Mouse (Mus musculus) liver, postnatal 0 days (tissue): ENCODE measurements around the gene Mad1l1. TPM values are rescaled to one million over a fixed set of nuclear protein-coding genes. Genes with fewer than 3 reads are reported as not detected.

Experiments used
- ATAC-seq: fragments of 200-750 bp; cut with Nextera tagmentation; 2 replicates; pipeline ENCODE4 v1.8.0; 2017; ENCODE audit warnings: mild to moderate bottlenecking, moderate library complexity
- DNase-seq: peaks from one replicate; pipeline ENCODE4 v3.0.0-alpha.2; 2016
- H3K27ac ChIP-seq: fragments of 300-500 bp; sonication (generic); 2 replicates; pipeline ENCODE4 v1.5.1; 2014; ENCODE audit warnings: antibody characterized with exemption, moderate library complexity, mild to moderate bottlenecking, low read depth
- H3K27me3 ChIP-seq: fragments of 300-500 bp; sonication (generic); 2 replicates; pipeline ENCODE4 v1.6.1; 2014; ENCODE audit warnings: low read length, control low read depth, mixed read lengths; ENCODE audit not compliant: insufficient read depth
- H3K36me3 ChIP-seq: fragments of 300-500 bp; sonication (generic); replicated peaks from 2 replicates; pipeline ENCODE4 v1.6.1; 2014; ENCODE audit warnings: mild to moderate bottlenecking, control low read depth, low read length, moderate library complexity, mixed read lengths; ENCODE audit not compliant: insufficient read depth
- H3K4me1 ChIP-seq: fragments of 300-500 bp; sonication (generic); 2 replicates; pipeline ENCODE4 v1.6.1; 2014; ENCODE audit warnings: antibody characterized with exemption, mild to moderate bottlenecking, control low read depth; ENCODE audit not compliant: insufficient read depth
- H3K4me2 ChIP-seq: fragments of 300-500 bp; sonication (generic); 2 replicates; pipeline ENCODE4 v1.6.1; 2014; ENCODE audit warnings: low read depth, mild to moderate bottlenecking, low read length, moderate library complexity, mixed read lengths
- H3K4me3 ChIP-seq: fragments of 300-500 bp; sonication (generic); 2 replicates; pipeline ENCODE4 v1.5.1; 2014; ENCODE audit warnings: low read depth, low read length
- H3K9ac ChIP-seq: fragments of 300-500 bp; sonication (generic); replicated peaks from 2 replicates; pipeline ENCODE4 v1.6.1; 2014; ENCODE audit warnings: mild to moderate bottlenecking, moderate library complexity
- H3K9me3 ChIP-seq: fragments of 300-500 bp; sonication (generic); 2 replicates; pipeline ENCODE4 v1.6.1; 2016; ENCODE audit warnings: mild to moderate bottlenecking, control low read depth, low read length, mixed read lengths
- CTCF ChIP-seq: sonication (generic); IDR thresholded peaks from 2 replicates; pipeline ENCODE4 v1.5.1; 2016; ENCODE audit warnings: antibody characterized with exemption, low read depth
- EP300 ChIP-seq: IDR thresholded peaks from 2 replicates; pipeline ENCODE4 v1.6.1; 2016; ENCODE audit warnings: antibody characterized with exemption, low read depth, mild to moderate bottlenecking
- WGBS: fragments of 180-500 bp; shearing (Covaris S2); extraction: QIAGEN DNeasy Blood & Tissue Kit; methylation state at CpG from one replicate; pipeline ENCODE4 v1.1.7; 2014; ENCODE audit not compliant: insufficient replicate concordance; 5-methylcytosine and 5-hydroxymethylcytosine counted together
- polyA plus RNA-seq: library from polyadenylated mRNA; unstranded; fragments of >200 nt; fragmentation: Nextera tagmentation; extraction: Ambion mirVana; gene quantifications from 2 replicates; pipeline ENCODE4 v1.2.1, GENCODE M21; 2015

Mad1l1 gene
- polyA plus RNA-seq, 1 experiment from 2014 or later: 17.0 TPM

DNA sequence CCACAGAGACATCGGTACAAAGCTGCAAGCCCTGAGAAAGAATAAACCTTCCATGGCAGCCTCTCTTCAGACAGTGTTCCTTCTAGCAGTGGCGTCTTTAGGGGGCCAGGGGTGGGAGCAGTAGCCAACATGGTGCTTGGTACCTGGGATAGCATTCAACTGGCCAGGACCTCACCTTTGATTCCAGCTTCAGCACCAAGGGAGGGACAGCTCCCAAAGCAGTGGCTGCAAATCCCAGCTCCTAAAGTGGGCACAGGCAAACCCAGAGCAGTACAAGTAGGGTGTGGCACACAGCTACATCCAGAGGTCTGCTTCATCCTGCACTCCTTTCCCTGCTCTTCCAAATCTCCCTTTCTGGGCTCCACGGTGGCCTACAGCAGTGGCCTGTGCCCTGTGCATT lies 265.9 kb downstream of the Mad1l1 start:
- no peak overlapping the region for H3K27ac ChIP-seq
- H3K4me2 ChIP-seq: no peak overlapping the region
- no peak for ATAC-seq
- H3K36me3 ChIP-seq: no peaks in the 10 kb centered on the region
- DNase-seq: no peak
- H3K9me3 ChIP-seq: no peaks in the 10 kb centered on the region
- no peak for TF ChIP-seq EP300
- TF ChIP-seq CTCF: no peak
- H3K4me1 ChIP-seq: no peaks in the 10 kb centered on the region
- H3K4me3 ChIP-seq: no peak overlapping the region
- 77% methylated on average over 3 of the region's 3 CpGs for WGBS
- H3K9ac ChIP-seq: no peak overlapping the region
- no peaks in the 10 kb centered on the region for H3K27me3 ChIP-seq

GRCm38 (mm10) chr5:140053626-140054025 lies 267.7 kb downstream of the Mad1l1 start:
- no peaks in the 10 kb centered on the region for H3K4me1 ChIP-seq
- H3K9me3 ChIP-seq: no peaks in the 10 kb centered on the region
- ATAC-seq (no peak), DNase-seq (no peak)
- no peaks in the 10 kb centered on the region for H3K27me3 ChIP-seq
- no peak overlapping the region for H3K9ac ChIP-seq
- no peak overlapping the region for H3K4me2 ChIP-seq
- WGBS: 72% methylated on average over 3 of the region's 3 CpGs
- no peaks in the 10 kb centered on the region for H3K36me3 ChIP-seq
- no peak overlapping the region for H3K27ac ChIP-seq
- TF ChIP-seq EP300: no peak
- no peak for TF ChIP-seq CTCF
- H3K4me3 ChIP-seq: no peak overlapping the region

DNA sequence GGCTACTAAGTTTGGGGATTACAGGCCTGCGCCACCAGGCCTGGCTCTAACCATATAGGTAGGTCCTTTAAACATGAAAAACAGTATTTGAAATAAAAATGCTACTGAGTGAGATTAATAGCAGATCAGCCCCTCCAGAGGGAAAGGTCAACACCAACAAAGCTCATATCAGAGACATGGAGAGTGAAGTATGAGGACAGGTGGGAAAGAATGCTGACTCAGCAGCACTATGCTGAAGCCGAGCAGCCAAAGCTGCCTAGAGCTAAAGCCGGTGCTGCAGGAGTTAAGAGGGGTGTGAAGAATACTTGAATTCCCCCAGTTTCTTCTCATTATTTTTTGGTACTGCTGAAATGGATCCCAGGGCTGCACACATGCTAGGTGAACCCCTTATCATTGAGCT lies 268.9 kb downstream of the Mad1l1 start:
- Histone ChIP-seq H3K27ac (no peak overlapping the region), H3K36me3 (peaks cover 2% of the 10 kb centered on the region; the same call in 1 of the 2 replicates), H3K27me3 (no peaks in the 10 kb centered on the region), H3K4me3 (no peak overlapping the region), H3K4me2 (no peak overlapping the region), H3K9me3 (no peaks in the 10 kb centered on the region), H3K4me1 (no peaks in the 10 kb centered on the region), H3K9ac (no peak overlapping the region)
- no peak for ATAC-seq
- no peak for TF ChIP-seq EP300
- DNase-seq: no peak
- 94% methylated on average over 3 of the region's 3 CpGs for WGBS

DNA sequence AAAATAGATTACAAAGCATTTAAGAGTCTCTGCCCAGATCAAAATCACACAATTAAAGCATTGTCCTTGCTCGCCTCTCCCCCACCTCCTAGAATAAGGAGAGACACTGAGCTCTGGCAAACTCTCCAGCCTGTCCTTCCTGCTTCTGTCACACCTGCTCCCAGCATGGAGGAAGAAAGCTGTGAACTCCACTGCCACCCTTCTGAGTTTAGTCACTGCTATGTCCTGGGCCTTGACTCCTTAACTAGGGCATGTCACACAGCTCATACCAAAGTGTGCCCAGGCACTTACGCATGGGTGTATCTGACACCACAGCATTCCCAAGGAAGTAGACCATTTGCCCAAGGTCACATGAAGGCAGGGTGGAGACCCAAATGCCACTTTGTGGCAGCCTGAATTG lies 275.9 kb downstream of the Mad1l1 start:
- no peak for ATAC-seq
- WGBS: 97% methylated on average over 2 of the region's 2 CpGs

GRCm38 (mm10) chr5:140043002-140043401 lies 278.4 kb downstream of the Mad1l1 start:
- Histone ChIP-seq H3K9ac (no peak overlapping the region), H3K36me3 (no peaks in the 10 kb centered on the region), H3K27me3 (no peaks in the 10 kb centered on the region), H3K4me1 (no peaks in the 10 kb centered on the region), H3K9me3 (no peaks in the 10 kb centered on the region), H3K27ac (no peak overlapping the region), H3K4me3 (no peak overlapping the region), H3K4me2 (no peak overlapping the region)
- TF ChIP-seq CTCF: no peak
- TF ChIP-seq EP300: no peak
- 50% methylated on average over 1 of the region's 1 CpGs for whole genome bisulfite sequencing
- ATAC-seq (no peak), DNase-seq (no peak)

More for the DNA sequence above, 275.9 kb downstream of the Mad1l1 start:
- no peaks in the 10 kb centered on the region for H3K9me3 ChIP-seq
- no peak overlapping the region for H3K9ac ChIP-seq
- peaks cover 2% of the 10 kb centered on the region; the same call in 1 of the 2 replicates for H3K36me3 ChIP-seq
- no peak overlapping the region for H3K4me3 ChIP-seq
- TF ChIP-seq CTCF: no peak
- TF ChIP-seq EP300: no peak
- no peaks in the 10 kb centered on the region for H3K4me1 ChIP-seq
- DNase-seq: no peak
- no peak overlapping the region for H3K27ac ChIP-seq
- no peak overlapping the region for H3K4me2 ChIP-seq
- H3K27me3 ChIP-seq: no peaks in the 10 kb centered on the region

DNA sequence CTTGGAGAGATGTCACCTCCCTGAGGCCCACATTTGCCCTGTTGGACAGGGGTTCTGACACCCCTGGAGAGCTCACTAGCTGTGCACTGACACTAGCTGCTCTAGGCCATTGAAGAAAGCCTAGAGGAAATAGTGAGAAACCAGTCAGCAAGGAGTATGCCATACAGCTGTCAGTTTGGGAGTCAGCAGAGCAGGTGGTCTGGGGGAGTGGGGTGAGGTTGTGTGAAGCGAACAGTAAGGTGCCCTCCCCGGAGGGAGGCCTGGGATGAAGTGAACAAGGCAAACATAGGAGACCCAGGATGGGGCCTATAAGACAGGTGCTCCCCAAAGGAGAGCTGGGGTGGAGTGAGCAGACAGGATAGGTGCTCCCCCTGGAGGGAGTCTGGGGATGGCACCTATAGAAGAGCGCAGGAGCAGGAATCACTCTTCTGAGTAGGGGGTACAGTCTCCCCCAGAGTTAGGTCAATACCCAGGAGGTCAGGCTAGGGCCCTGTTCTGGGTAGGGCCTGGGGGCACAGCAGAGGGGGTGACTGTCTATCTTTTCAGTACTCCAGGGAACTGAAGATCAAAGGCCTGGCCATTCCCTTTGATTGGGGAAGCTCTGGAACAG lies 279.2 kb downstream of the Mad1l1 start:
- Histone ChIP-seq H3K4me2 (no peak overlapping the region), H3K9ac (no peak overlapping the region), H3K9me3 (no peaks in the 10 kb centered on the region), H3K4me3 (no peak overlapping the region), H3K36me3 (no peaks in the 10 kb centered on the region), H3K27me3 (no peaks in the 10 kb centered on the region), H3K27ac (no peak overlapping the region), H3K4me1 (no peaks in the 10 kb centered on the region)
- TF ChIP-seq EP300 (no peak), CTCF (peak; percentile 49)
- ATAC-seq (no peak; the same call in 1 of the 2 replicates), DNase-seq (no peak)
- 71% methylated on average over 3 of the region's 3 CpGs for WGBS
